Mouse (Mus musculus): ENCODE measurements around the gene 4933425L06Rik. TPM values are rescaled to one million over a fixed set of nuclear protein-coding genes. Genes with fewer than 3 reads are reported as not detected.

Gene 4933425L06Rik
- polyA plus RNA-seq (2015; fragmentation: Nextera tagmentation; extraction: Ambion mirVana) = not detected in 2 replicates

DNA sequence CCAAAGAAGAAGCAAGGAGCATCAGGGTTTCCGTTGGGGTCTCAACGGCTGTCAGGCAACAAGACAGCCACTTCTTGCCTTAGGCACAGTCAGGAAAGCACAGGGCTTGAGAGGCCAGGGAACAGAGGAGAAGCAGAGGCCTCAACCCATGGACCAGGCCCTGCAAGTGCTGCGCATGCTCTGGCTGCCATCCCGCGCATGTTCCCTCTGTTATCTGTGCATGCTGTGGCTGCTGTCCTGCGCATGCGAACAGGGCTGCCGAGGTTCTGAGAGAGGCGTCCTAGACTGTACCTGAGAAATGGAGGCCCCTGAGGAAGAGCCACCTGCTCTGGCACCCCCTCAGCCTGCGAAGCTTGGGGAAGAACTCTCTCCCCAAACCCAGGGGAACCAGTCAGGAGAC, at the start of gene 4933425L06Rik:
TSS of gene 4933425L06Rik (plus strand) at position 261 of the 400 bp plus-strand sequence.
- WGBS = 90% methylated on average over 10 of the region's 10 CpGs
- H3K9me3 ChIP-seq (ENCODE audit: control insufficient read depth, low read length) = no peaks in the 10 kb centered on the region
- H3K27me3 ChIP-seq (replicated peaks; ENCODE audit: control insufficient read depth, insufficient read depth, low read length) = no peaks in the 10 kb centered on the region
- H3K36me3 ChIP-seq (ENCODE audit: control insufficient read depth, insufficient read depth, low read length) = no peaks in the 10 kb centered on the region
- no peaks in the 10 kb centered on the region for H3K4me1 ChIP-seq (ENCODE audit: control insufficient read depth, insufficient read depth, low read length)
- no peak within 1 kb of the TSS for H3K4me2 ChIP-seq (ENCODE audit: low read depth, low read length)
- H3K4me3 ChIP-seq (ENCODE audit: low read length) = no peak within 1 kb of the TSS
- no peak for ATAC-seq
- no peak within 1 kb of the TSS for H3K9ac ChIP-seq (ENCODE audit: low read depth, low read length)
- no peak within 1 kb of the TSS for H3K27ac ChIP-seq (ENCODE audit: low read length)

GRCm38 (mm10) chr13:105037816-105038215, 44.1 kb upstream of the 4933425L06Rik start:
- WGBS = 84% methylated on average over 12 of the region's 12 CpGs
- Histone ChIP-seq H3K9ac (ENCODE audit: low read depth, low read length) (no peak overlapping the region), H3K27me3 (replicated peaks; ENCODE audit: control insufficient read depth, insufficient read depth, low read length) (no peaks in the 10 kb centered on the region), H3K4me1 (ENCODE audit: control insufficient read depth, insufficient read depth, low read length) (no peaks in the 10 kb centered on the region), H3K4me2 (ENCODE audit: low read depth, low read length) (no peak overlapping the region), H3K4me3 (ENCODE audit: low read length) (no peak overlapping the region), H3K9me3 (ENCODE audit: control insufficient read depth, low read length) (no peaks in the 10 kb centered on the region), H3K27ac (ENCODE audit: low read length) (no peak overlapping the region), H3K36me3 (ENCODE audit: control insufficient read depth, insufficient read depth, low read length) (no peaks in the 10 kb centered on the region)
- ATAC-seq = no peak

GRCm38 (mm10) chr13:105038334-105038733, 43.6 kb upstream of the 4933425L06Rik start:
- no peaks in the 10 kb centered on the region for H3K36me3 ChIP-seq (ENCODE audit: control insufficient read depth, insufficient read depth, low read length)
- no peak overlapping the region for H3K9ac ChIP-seq (ENCODE audit: low read depth, low read length)
- H3K4me3 ChIP-seq (ENCODE audit: low read length) = no peak overlapping the region
- no peaks in the 10 kb centered on the region for H3K27me3 ChIP-seq (replicated peaks; ENCODE audit: control insufficient read depth, insufficient read depth, low read length)
- no peak overlapping the region for H3K27ac ChIP-seq (ENCODE audit: low read length)
- WGBS = 78% methylated on average over 5 of the region's 5 CpGs
- H3K9me3 ChIP-seq (ENCODE audit: control insufficient read depth, low read length) = no peaks in the 10 kb centered on the region
- no peaks in the 10 kb centered on the region for H3K4me1 ChIP-seq (ENCODE audit: control insufficient read depth, insufficient read depth, low read length)
- no peak for ATAC-seq
- no peak overlapping the region for H3K4me2 ChIP-seq (ENCODE audit: low read depth, low read length)

DNA sequence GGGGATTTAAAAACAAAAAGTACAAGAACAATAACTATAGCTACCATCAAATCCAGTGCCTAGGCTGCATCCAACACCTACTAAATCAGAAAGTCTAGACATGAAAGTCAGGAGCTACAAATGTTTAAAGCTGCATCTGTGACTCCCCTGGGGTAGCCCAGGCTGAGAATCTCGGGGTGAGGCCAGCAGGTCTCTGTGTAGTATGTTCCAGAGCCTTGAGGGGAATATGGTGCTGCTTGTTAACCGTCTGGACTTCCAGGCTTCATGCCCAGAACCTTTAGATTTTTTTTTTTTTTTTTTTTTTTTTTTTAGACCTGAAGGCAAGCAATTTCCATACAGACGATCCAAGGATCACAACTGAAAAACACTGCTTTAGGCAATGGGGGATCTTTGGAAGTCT, 38.0 kb upstream of the 4933425L06Rik start:
- no peak for ATAC-seq
- Histone ChIP-seq H3K9me3 (ENCODE audit: control insufficient read depth, low read length) (no peaks in the 10 kb centered on the region), H3K36me3 (ENCODE audit: control insufficient read depth, insufficient read depth, low read length) (no peaks in the 10 kb centered on the region)

DNA sequence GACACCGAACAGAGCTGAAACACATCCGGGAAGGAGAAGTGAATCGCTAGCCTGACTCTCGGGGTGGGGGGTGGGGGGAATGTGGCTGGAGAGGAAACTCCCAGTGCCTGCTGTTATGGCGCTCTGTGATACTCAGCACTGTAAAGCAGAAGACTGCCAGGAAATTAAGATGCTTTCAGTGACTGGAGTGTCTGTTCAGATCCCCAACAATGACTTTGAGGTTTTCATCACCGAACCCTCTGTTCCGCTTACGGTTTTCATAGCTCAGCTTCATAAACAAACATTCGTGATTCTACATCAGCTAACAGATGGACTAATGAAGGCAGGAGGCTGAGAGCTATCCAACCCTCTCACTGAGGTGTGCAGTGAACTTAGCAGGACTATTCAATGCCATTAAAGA, 34.5 kb upstream of the 4933425L06Rik start:
- no peaks in the 10 kb centered on the region for H3K27me3 ChIP-seq (replicated peaks; ENCODE audit: control insufficient read depth, insufficient read depth, low read length)
- H3K4me1 ChIP-seq (ENCODE audit: control insufficient read depth, insufficient read depth, low read length) = no peaks in the 10 kb centered on the region; the same call in 1 of the 2 replicates
- H3K9ac ChIP-seq (ENCODE audit: low read depth, low read length) = no peak overlapping the region; the same call in 1 of the 2 replicates
- no peak overlapping the region for H3K27ac ChIP-seq (ENCODE audit: low read length)
- H3K36me3 ChIP-seq (ENCODE audit: control insufficient read depth, insufficient read depth, low read length) = no peaks in the 10 kb centered on the region
- WGBS = 48% methylated on average over 9 of the region's 9 CpGs
- no peaks in the 10 kb centered on the region for H3K9me3 ChIP-seq (ENCODE audit: control insufficient read depth, low read length)
- peak overlapping the region; percentile 25; the same call in 1 of the 2 replicates for H3K4me2 ChIP-seq (ENCODE audit: low read depth, low read length)
- ATAC-seq = no peak
- no peak overlapping the region for H3K4me3 ChIP-seq (ENCODE audit: low read length)

More for the DNA sequence above, 38.0 kb upstream of the 4933425L06Rik start:
- H3K4me1 ChIP-seq (ENCODE audit: control insufficient read depth, insufficient read depth, low read length) = no peaks in the 10 kb centered on the region; the same call in 1 of the 2 replicates
- no peaks in the 10 kb centered on the region for H3K27me3 ChIP-seq (replicated peaks; ENCODE audit: control insufficient read depth, insufficient read depth, low read length)
- H3K4me3 ChIP-seq (ENCODE audit: low read length) = no peak overlapping the region
- H3K9ac ChIP-seq (ENCODE audit: low read depth, low read length) = no peak overlapping the region
- H3K4me2 ChIP-seq (ENCODE audit: low read depth, low read length) = no peak overlapping the region
- WGBS = 65% methylated on average over 3 of the region's 3 CpGs
- H3K27ac ChIP-seq (ENCODE audit: low read length) = no peak overlapping the region

GRCm38 (mm10) chr13:105048662-105049061, 33.3 kb upstream of the 4933425L06Rik start:
- peaks cover 2% of the 10 kb centered on the region; the same call in 1 of the 2 replicates for H3K4me1 ChIP-seq (ENCODE audit: control insufficient read depth, insufficient read depth, low read length)
- no peak for ATAC-seq
- H3K27ac ChIP-seq (ENCODE audit: low read length) = no peak overlapping the region
- 73% methylated on average over 8 of the region's 8 CpGs for WGBS
- no peaks in the 10 kb centered on the region for H3K9me3 ChIP-seq (ENCODE audit: control insufficient read depth, low read length)
- H3K9ac ChIP-seq (ENCODE audit: low read depth, low read length) = no peak overlapping the region
- no peak overlapping the region for H3K4me2 ChIP-seq (ENCODE audit: low read depth, low read length)
- peaks cover 12% of the 10 kb centered on the region; the same call in 1 of the 2 replicates for H3K27me3 ChIP-seq (replicated peaks; ENCODE audit: control insufficient read depth, insufficient read depth, low read length)
- H3K4me3 ChIP-seq (ENCODE audit: low read length) = no peak overlapping the region
- no peaks in the 10 kb centered on the region for H3K36me3 ChIP-seq (ENCODE audit: control insufficient read depth, insufficient read depth, low read length)

GRCm38 (mm10) chr13:105051432-105051831, 30.5 kb upstream of the 4933425L06Rik start:
- Histone ChIP-seq H3K36me3 (ENCODE audit: control insufficient read depth, insufficient read depth, low read length) (no peaks in the 10 kb centered on the region), H3K4me2 (ENCODE audit: low read depth, low read length) (no peak overlapping the region), H3K4me3 (ENCODE audit: low read length) (no peak overlapping the region), H3K27me3 (replicated peaks; ENCODE audit: control insufficient read depth, insufficient read depth, low read length) (peaks cover 12% of the 10 kb centered on the region; the same call in 1 of the 2 replicates), H3K9me3 (ENCODE audit: control insufficient read depth, low read length) (no peaks in the 10 kb centered on the region), H3K27ac (ENCODE audit: low read length) (no peak overlapping the region), H3K4me1 (ENCODE audit: control insufficient read depth, insufficient read depth, low read length) (peaks cover 3% of the 10 kb centered on the region; the same call in 1 of the 2 replicates), H3K9ac (ENCODE audit: low read depth, low read length) (no peak overlapping the region)
- no peak for ATAC-seq
- 38% methylated on average over 6 of the region's 6 CpGs for WGBS

- H3K27me3 ChIP-seq (replicated peaks; ENCODE audit: control insufficient read depth, insufficient read depth, low read length) = peaks cover 12% of the 10 kb centered on the region; the same call in 1 of the 2 replicates
- H3K27ac ChIP-seq (ENCODE audit: low read length) = no peak overlapping the region
- H3K36me3 ChIP-seq (ENCODE audit: control insufficient read depth, insufficient read depth, low read length) = no peaks in the 10 kb centered on the region
- ATAC-seq = peak; percentile 29; the same call in 1 of the 2 replicates
- no peaks in the 10 kb centered on the region for H3K9me3 ChIP-seq (ENCODE audit: control insufficient read depth, low read length)
- H3K4me2 ChIP-seq (ENCODE audit: low read depth, low read length) = peak overlapping the region; percentile 97
- WGBS = 3% methylated on average over 12 of the region's 12 CpGs
- peak overlapping the region; percentile 71 for H3K4me3 ChIP-seq (ENCODE audit: low read length)
- H3K4me1 ChIP-seq (ENCODE audit: control insufficient read depth, insufficient read depth, low read length) = 0 out of 2 replicates have a peak, but pooled peaks cover 3% of the 10 kb centered on the region
- H3K9ac ChIP-seq (ENCODE audit: low read depth, low read length) = peak overlapping the region; percentile 71
Measured at GRCm38 (mm10) chr13:105053618-105054017, 28.3 kb upstream of the 4933425L06Rik start.

GRCm38 (mm10) chr13:105054181-105054940, 27.6 kb upstream of the 4933425L06Rik start, which contains the start of gene Rgs7bp:
Rgs7bp (minus strand) TSS chr13:105054930.
- Histone ChIP-seq H3K27me3 (replicated peaks; ENCODE audit: control insufficient read depth, insufficient read depth, low read length) (peaks cover 12% of the 10 kb centered on the region; the same call in 1 of the 2 replicates), H3K9me3 (ENCODE audit: control insufficient read depth, low read length) (no peaks in the 10 kb centered on the region), H3K4me3 (ENCODE audit: low read length) (peak within 1 kb of the TSS; percentile 71), H3K36me3 (ENCODE audit: control insufficient read depth, insufficient read depth, low read length) (no peaks in the 10 kb centered on the region), H3K27ac (ENCODE audit: low read length) (peak within 1 kb of the TSS; percentile 48), H3K4me2 (ENCODE audit: low read depth, low read length) (peak within 1 kb of the TSS; percentile 97), H3K4me1 (ENCODE audit: control insufficient read depth, insufficient read depth, low read length) (0 out of 2 replicates have a peak, but pooled peaks cover 3% of the 10 kb centered on the region), H3K9ac (ENCODE audit: low read depth, low read length) (peak within 1 kb of the TSS; percentile 71)
- under 1% methylated on average over 73 of the region's 75 CpGs for WGBS
- ATAC-seq = peak; percentile 90
